Mouse (Mus musculus): Measurements from ENCODE around the gene Arhgap36. TPM values are rescaled to one million over a fixed set of nuclear protein-coding genes. Genes with fewer than 3 reads are reported as not detected.

Arhgap36 gene
- polyA plus RNA-seq, 1 experiment from 2014 or later = 6.7 TPM

Other genes starting within 250 kb of the Arhgap36 start
- gene Enox2, start 175.7 kb upstream of the Arhgap36 start, polyA plus RNA-seq (2014; fragmentation: Nextera tagmentation; extraction: Ambion mirVana) = 6.6 and 9.8 TPM in 2 replicates
- not detected in 2 replicates for gene Olfr1320, start 208.4 kb downstream of the Arhgap36 start, polyA plus RNA-seq (2014; fragmentation: Nextera tagmentation; extraction: Ambion mirVana)

Measured in neural tube, embryonic 14.5 days (tissue).